Mouse (Mus musculus) liver, embryonic 11.5 days (tissue): Measurements from ENCODE around the gene Ptma. TPM values are rescaled to one million over a fixed set of nuclear protein-coding genes. Genes with fewer than 3 reads are reported as not detected.
A peak's percentile ranks its signal among the peaks of the same experiment; 100 is the strongest.
"Not testable (repeated sequence)": the region's sequence is repeated elsewhere in the genome, so short reads cannot be mapped to it uniquely, and the experiment has no call there.

Experiments
- ATAC-seq: fragments of 200-750 bp; cut with Nextera tagmentation; replicated peaks from 2 replicates; pipeline ENCODE4 v1.8.0; 2017; ENCODE audit warnings: moderate number of reproducible peaks, mild to moderate bottlenecking, moderate TSS enrichment, moderate library complexity; ENCODE audit not compliant: low FRiP score
- DNase-seq: peaks from one replicate; pipeline ENCODE4 v3.0.0-alpha.2; 2017; ENCODE audit warnings: low spot score
- H3K27ac ChIP-seq: fragments of 300-500 bp; sonication (generic); 2 replicates; pipeline ENCODE4 v1.5.1; 2014; ENCODE audit warnings: mild to moderate bottlenecking, low read depth, low read length, control low read depth
- H3K27me3 ChIP-seq: fragments of 300-500 bp; sonication (generic); replicated peaks from 2 replicates; pipeline ENCODE4 v1.6.1; 2014; ENCODE audit warnings: low read length, mixed read lengths; ENCODE audit not compliant: control insufficient read depth, insufficient read depth
- H3K36me3 ChIP-seq: fragments of 300-500 bp; sonication (generic); 2 replicates; pipeline ENCODE4 v1.6.1; 2014; ENCODE audit warnings: mild to moderate bottlenecking, low read length, moderate library complexity, mixed read lengths; ENCODE audit not compliant: control insufficient read depth, insufficient read depth
- H3K4me1 ChIP-seq: fragments of 300-500 bp; sonication (generic); replicated peaks from 2 replicates; pipeline ENCODE4 v1.6.1; 2014; ENCODE audit warnings: low read length, mixed read lengths; ENCODE audit not compliant: control insufficient read depth, insufficient read depth
- H3K4me2 ChIP-seq: fragments of 300-500 bp; sonication (generic); 2 replicates; pipeline ENCODE4 v1.6.1; 2014; ENCODE audit warnings: mild to moderate bottlenecking, control low read depth, moderate library complexity
- H3K4me3 ChIP-seq: fragments of 300-500 bp; sonication (generic); 2 replicates; pipeline ENCODE4 v1.5.1; 2014; ENCODE audit warnings: low read depth, low read length, control low read depth
- H3K9ac ChIP-seq: fragments of 300-500 bp; sonication (generic); 2 replicates; pipeline ENCODE4 v1.6.1; 2014; ENCODE audit warnings: low read depth, low read length, control low read depth
- H3K9me3 ChIP-seq: fragments of 300-500 bp; sonication (generic); 2 replicates; pipeline ENCODE4 v1.6.1; 2016; ENCODE audit warnings: low read length, inconsistent platforms, mixed read lengths; ENCODE audit not compliant: control insufficient read depth
- WGBS: fragments of 180-500 bp; shearing (Covaris S2); extraction: QIAGEN DNeasy Blood & Tissue Kit; methylation state at CpG from one replicate; pipeline ENCODE4 v1.1.7; 2014; 5-methylcytosine and 5-hydroxymethylcytosine counted together
- polyA plus RNA-seq: library from polyadenylated mRNA; unstranded; fragments of >200 nt; fragmentation: Nextera tagmentation; extraction: Ambion mirVana; gene quantifications from 2 replicates; pipeline ENCODE4 v1.2.1, GENCODE M21; 2014

Gene Ptma
- polyA plus RNA-seq, 1 experiment from 2014 or later = 2,805 TPM

DNA sequence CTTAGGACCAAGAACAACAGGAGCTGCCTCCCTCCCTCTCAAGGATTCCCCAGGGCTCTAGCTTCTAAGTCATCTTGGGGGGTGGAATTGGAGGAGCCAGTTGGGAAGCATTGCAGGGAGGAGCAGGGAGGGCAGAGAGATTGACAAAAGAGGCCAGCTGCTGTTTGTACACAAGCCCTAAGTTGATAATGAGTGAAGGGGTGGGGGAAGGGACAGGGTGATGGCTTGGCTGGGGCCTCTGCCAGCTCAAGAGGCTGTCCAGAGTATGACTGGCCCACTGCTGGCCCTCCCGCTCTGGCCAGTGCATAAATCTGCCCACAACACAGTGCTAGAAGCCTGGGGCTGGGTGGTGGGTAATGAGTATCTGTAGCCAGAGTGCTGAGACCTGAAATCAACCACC lies 21.1 kb upstream of the Ptma start:
- H3K4me1 ChIP-seq = peaks cover 54% of the 10 kb centered on the region
- H3K4me2 ChIP-seq = peak overlapping the region; percentile 64
- no peaks in the 10 kb centered on the region; the same call in 1 of the 2 replicates for H3K27me3 ChIP-seq
- H3K4me3 ChIP-seq = peak overlapping the region; percentile 47; the same call in 1 of the 2 replicates
- ATAC-seq (no peak), DNase-seq (no peak)
- H3K9me3 ChIP-seq = no peaks in the 10 kb centered on the region
- 39% methylated on average over 1 of the region's 1 CpGs for WGBS
- peak overlapping the region; percentile 82 for H3K27ac ChIP-seq
- peak overlapping the region; percentile 82 for H3K9ac ChIP-seq
- no peaks in the 10 kb centered on the region for H3K36me3 ChIP-seq

DNA sequence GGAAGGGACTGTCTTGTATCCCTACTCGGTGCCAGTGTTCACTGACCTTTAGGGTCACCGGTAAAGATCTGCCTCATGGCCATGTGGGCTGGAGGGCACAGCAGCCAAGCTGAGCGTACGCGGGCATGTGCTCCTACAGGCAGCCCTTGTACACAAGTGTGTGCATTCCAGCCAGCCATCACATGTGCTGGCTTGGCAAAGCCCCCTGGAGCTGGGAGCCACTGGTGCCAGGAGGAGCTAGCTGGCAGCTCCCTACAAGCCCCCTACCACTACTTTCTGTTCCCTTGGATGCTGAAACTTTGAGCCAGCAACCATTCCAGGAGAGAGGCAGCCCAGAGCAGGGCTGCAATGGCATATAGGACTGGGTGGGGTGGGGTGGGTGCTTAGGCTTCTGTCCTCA lies 20.1 kb upstream of the Ptma start:
- WGBS = 88% methylated on average over 5 of the region's 5 CpGs
- Histone ChIP-seq H3K9ac (peak overlapping the region; percentile 34; the same call in 1 of the 2 replicates), H3K9me3 (no peaks in the 10 kb centered on the region), H3K27ac (no peak overlapping the region; the same call in 1 of the 2 replicates), H3K4me2 (no peak overlapping the region), H3K27me3 (no peaks in the 10 kb centered on the region; the same call in 1 of the 2 replicates), H3K36me3 (no peaks in the 10 kb centered on the region), H3K4me1 (peaks cover 49% of the 10 kb centered on the region), H3K4me3 (no peak overlapping the region)
- no peak for DNase-seq
- no peak for ATAC-seq

DNA sequence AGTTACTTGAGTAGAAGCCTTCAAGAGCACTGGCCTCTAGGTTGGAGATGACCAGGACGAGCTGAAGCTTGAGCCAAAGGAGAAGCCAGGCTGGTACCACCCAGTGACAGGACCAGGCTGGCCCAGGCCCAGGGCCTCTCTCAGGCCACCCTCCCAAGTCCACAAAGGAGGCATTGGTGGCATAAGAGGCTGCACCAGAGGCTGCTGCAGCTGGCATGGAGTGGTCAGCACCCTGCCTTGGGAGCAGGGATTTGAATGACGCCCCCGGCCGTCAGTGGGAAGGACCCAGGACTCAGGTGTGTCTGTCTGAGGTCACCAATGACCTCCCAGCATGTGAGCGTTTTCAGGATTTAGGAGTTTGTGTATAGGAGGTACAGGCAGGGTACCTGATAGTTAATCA lies 18.7 kb upstream of the Ptma start:
- H3K4me3 ChIP-seq = no peak overlapping the region
- no peak overlapping the region for H3K9ac ChIP-seq
- H3K36me3 ChIP-seq = no peaks in the 10 kb centered on the region
- peaks cover 40% of the 10 kb centered on the region for H3K4me1 ChIP-seq
- 86% methylated on average over 5 of the region's 5 CpGs for WGBS
- no peak overlapping the region for H3K27ac ChIP-seq
- ATAC-seq = no peak
- no peak for DNase-seq
- H3K4me2 ChIP-seq = no peak overlapping the region; the same call in 1 of the 2 replicates
- H3K27me3 ChIP-seq = no peaks in the 10 kb centered on the region
- H3K9me3 ChIP-seq = no peaks in the 10 kb centered on the region

DNA sequence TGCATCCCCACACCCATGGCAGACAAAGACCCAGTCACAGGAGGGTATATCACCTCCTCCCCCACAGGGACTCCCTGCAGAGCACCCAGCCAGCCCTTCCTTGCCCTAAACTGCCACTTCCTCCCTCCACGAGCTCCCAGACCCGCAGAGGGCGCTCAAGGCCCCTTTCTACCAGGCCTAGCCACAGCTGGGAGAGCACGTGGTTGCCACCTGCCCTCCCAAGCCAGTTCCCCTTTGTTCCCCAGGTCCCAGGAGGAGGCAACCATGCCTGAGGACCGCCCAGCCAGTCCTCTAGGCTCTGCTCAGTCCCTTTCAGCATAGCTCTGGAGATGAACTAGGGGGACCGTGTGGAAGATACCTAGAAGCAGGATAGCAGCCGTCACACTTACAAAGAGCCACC lies 17.1 kb upstream of the Ptma start:
- Histone ChIP-seq H3K9ac (peak overlapping the region; percentile 59), H3K9me3 (no peaks in the 10 kb centered on the region), H3K27ac (no peak overlapping the region; the same call in 1 of the 2 replicates), H3K27me3 (no peaks in the 10 kb centered on the region), H3K4me2 (no peak overlapping the region; the same call in 1 of the 2 replicates), H3K4me3 (no peak overlapping the region), H3K36me3 (no peaks in the 10 kb centered on the region), H3K4me1 (peaks cover 30% of the 10 kb centered on the region)
- ATAC-seq (peak; percentile 83), DNase-seq (peak; percentile 86)
- 12% methylated on average over 7 of the region's 7 CpGs for WGBS

DNA sequence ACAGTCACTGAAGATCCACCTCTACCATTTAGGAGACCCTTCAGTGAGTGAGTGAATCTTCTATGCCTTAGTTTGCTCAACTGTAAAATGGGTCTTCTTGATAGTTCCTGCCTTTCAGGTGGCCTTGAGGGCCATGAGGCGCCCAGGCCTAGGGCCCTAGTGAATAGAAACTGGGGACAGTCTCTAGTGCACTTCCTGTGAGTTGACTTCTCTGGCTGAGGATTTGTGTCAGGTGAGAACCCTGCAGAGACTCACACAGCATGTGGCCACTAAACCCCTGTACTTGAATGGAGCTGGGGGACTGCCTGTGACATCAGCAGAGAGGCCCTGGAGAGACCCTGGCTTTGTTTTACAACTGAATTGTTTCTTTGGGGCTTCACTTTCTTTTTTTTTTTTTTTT lies 16.3 kb upstream of the Ptma start:
- Histone ChIP-seq H3K4me2 (no peak overlapping the region), H3K36me3 (no peaks in the 10 kb centered on the region), H3K9ac (no peak overlapping the region), H3K4me3 (no peak overlapping the region), H3K27me3 (no peaks in the 10 kb centered on the region), H3K27ac (peak overlapping the region; percentile 34; the same call in 1 of the 2 replicates), H3K4me1 (peaks cover 22% of the 10 kb centered on the region), H3K9me3 (no peaks in the 10 kb centered on the region)
- no peak for DNase-seq
- WGBS = 91% methylated on average over 1 of the region's 1 CpGs
- ATAC-seq = no peak

DNA sequence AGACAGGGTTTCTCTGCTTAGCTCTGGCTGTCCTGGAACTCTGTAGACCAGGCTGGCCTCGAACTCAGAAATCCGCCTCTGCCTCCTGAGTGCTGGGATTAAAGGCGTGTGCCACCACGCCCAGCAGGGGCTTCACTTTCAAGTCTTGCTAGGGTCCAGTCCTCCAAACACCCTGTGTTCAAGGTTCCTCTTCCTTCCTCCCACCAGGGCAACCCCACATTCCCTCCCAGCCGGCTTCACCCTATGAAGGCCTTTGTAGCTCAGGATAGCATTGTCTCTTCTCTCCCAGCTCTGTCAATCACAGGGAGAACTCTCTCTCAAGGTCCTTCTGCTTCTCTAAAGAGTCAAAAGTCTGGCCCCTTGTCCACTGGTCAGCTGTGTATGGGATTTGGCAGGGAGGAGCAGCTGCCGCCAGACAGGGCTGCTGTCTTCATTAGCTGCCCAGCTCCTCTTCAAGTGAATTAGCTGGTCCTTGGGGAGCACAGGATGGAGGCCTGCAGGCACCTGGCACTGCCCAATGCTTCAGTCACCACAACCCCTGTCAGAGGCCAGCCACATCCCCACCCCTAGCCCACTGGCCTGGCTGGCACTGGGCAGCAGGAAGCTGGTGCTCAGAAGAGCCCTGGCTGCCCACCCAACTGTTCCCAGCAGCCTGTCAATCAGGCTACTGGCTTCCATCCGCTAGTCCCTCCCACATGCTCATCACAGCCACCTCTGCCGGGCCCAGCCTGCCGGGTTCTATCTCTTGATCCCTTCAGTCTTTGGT lies 15.7 kb upstream of the Ptma start:
- DNase-seq (no peak), ATAC-seq (no peak)
- no peak overlapping the region; the same call in 1 of the 2 replicates for H3K9ac ChIP-seq
- no peak overlapping the region for H3K27ac ChIP-seq
- 56% methylated on average over 9 of the region's 9 CpGs for WGBS
- H3K4me3 ChIP-seq = no peak overlapping the region
- no peak overlapping the region for H3K4me2 ChIP-seq
- H3K36me3 ChIP-seq = no peaks in the 10 kb centered on the region
- peaks cover 17% of the 10 kb centered on the region for H3K4me1 ChIP-seq
- H3K27me3 ChIP-seq = no peaks in the 10 kb centered on the region
- H3K9me3 ChIP-seq = no peaks in the 10 kb centered on the region

DNA sequence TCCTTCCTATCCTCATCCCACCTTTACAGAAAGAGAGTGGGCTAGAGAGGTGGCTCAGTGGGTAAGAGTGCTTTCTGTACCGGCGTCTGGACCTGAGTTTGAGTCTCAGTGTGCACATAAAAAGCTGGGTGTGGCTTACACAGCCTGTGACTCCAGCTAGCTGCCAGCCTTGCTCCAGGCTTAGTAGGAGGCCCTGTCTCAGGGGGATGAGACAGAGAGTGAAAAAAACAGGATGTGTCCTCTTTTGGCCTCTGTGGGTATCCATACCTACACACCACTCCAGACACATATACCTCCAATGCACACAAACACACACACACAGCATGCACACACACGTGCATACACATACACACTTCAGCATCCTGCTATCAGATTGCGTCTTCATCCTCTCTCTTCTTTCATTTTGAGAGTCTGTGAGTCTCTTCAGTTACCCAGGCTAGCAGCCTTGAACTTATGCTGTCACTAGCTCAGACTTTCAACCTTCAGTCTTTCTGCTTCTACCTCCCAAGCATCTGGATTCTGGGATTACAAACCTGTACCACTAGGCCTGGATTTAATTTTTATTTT lies 14.3 kb upstream of the Ptma start:
- 87% methylated on average over 4 of the region's 4 CpGs for WGBS
- no peak overlapping the region for H3K27ac ChIP-seq
- H3K36me3 ChIP-seq = no peaks in the 10 kb centered on the region
- no peak overlapping the region for H3K9ac ChIP-seq
- no peak overlapping the region for H3K4me2 ChIP-seq
- DNase-seq (no peak), ATAC-seq (no peak)
- no peaks in the 10 kb centered on the region for H3K9me3 ChIP-seq
- H3K27me3 ChIP-seq = no peaks in the 10 kb centered on the region
- no peak overlapping the region for H3K4me3 ChIP-seq
- peaks cover 12% of the 10 kb centered on the region for H3K4me1 ChIP-seq

DNA sequence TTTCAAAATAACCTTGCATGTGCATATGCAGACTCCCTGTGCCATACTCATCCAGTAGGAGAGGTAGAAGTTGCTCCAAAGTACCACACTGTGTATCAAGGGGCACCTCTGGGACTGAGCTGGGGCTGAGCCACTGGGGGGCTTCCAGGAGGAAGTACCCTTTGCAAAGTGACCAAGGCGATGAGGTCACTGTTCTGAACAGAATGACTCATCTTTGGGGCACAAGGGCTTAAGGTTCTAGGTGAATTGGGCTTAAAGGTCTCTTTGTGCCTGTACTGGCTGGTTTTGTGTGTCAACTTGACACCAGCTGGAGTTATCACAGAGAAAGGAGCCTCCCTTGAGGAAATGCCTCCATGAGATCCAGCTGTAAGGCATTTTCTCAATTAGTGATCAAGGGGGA lies 13.5 kb upstream of the Ptma start:
- 60% methylated on average over 1 of the region's 1 CpGs for WGBS
- H3K36me3 ChIP-seq, DNase-seq, H3K4me3 ChIP-seq, H3K9me3 ChIP-seq, H3K4me2 ChIP-seq, H3K9ac ChIP-seq, H3K27me3 ChIP-seq, ATAC-seq, H3K27ac ChIP-seq: not testable (repeated sequence)
- peaks cover 12% of the 10 kb centered on the region for H3K4me1 ChIP-seq
